Mouse (Mus musculus): ENCODE data around the gene Ttc36. TPM values are rescaled to one million over a fixed set of nuclear protein-coding genes. Genes with fewer than 3 reads are reported as not detected.

Gene Ttc36
- polyA plus RNA-seq (2014; fragmentation: Nextera tagmentation; extraction: Ambion mirVana) = not detected in 2 replicates

DNA sequence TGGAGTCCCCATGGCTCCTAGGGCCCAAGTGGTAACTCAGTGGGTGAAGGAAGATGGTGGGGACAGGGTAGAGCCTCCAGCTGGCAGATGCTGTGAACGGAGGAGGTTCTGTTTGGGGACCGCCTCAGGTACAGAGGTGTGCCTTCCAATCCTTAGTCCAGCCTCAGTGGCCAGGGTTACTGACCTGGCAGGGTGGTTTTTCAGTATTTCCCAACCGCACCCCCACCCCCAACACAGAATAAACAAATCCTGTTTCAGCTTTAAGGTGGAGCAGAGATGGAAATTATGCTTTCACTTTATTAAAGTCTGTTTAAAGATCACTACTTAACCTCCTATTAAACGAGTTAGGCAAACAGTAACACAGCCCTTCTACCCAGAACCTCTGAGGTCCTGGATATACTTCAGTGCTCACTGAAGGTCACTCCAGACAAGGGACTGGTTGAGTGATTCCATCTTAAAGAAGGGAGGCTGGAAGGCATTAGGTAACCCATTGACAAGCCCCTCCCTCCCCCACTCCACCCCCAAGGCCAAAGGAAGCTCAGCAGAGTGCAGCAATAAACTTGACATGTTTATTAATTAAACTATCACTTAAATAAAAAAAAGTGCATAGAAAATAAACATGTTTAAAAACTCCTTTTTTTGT, at the start of gene Ttc36:
Ttc36 (minus strand) TSS at position 265 of the 643 bp plus-strand sequence.
- Histone ChIP-seq H3K27ac (ENCODE audit: low read depth, low read length) (no peak within 1 kb of the TSS), H3K4me3 (ENCODE audit: low read depth, low read length) (no peak within 1 kb of the TSS), H3K9me3 (ENCODE audit: control insufficient read depth, low read length) (no peaks in the 10 kb centered on the region), H3K36me3 (ENCODE audit: control insufficient read depth, insufficient read depth, low read length) (peaks cover 12% of the 10 kb centered on the region), H3K4me1 (ENCODE audit: control insufficient read depth, insufficient read depth, low read length) (peaks cover 7% of the 10 kb centered on the region; the same call in 1 of the 2 replicates), H3K27me3 (ENCODE audit: control insufficient read depth, insufficient read depth, low read length) (peaks cover 6% of the 10 kb centered on the region), H3K4me2 (ENCODE audit: low read depth) (no peak within 1 kb of the TSS), H3K9ac (ENCODE audit: low read length) (no peak within 1 kb of the TSS)
- ATAC-seq (ENCODE audit: insufficient read depth, low FRiP score, low TSS enrichment) (no peak), DNase-seq (ENCODE audit: low spot score) (no peak)
- 73% methylated on average over 4 of the region's 4 CpGs for WGBS

DNA sequence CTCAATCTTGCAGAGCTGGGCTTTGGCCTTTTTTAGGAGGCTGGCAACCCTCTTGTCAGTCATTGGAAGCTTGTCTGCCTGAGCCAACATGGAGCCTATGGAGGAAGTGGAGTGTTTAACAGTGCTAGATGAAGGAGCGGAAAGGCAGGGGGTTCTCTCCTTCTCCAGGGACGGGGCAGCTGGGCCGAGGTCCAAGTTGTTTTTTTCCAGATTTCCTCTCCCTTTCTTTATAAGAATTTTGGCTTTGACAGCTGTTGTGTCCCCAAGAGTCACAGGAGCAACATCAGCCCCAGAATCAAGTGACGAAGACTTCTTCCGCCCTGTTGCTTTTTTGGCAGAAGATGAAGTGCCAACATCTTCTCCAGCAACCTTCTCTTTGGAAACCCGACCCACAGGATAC, 44.6 kb upstream of the Ttc36 start:
- H3K4me1 ChIP-seq (ENCODE audit: control insufficient read depth, insufficient read depth, low read length) = no peaks in the 10 kb centered on the region
- H3K27me3 ChIP-seq (ENCODE audit: control insufficient read depth, insufficient read depth, low read length) = no peaks in the 10 kb centered on the region
- H3K9ac ChIP-seq (ENCODE audit: low read length) = no peak overlapping the region
- H3K36me3 ChIP-seq (ENCODE audit: control insufficient read depth, insufficient read depth, low read length) = peaks cover 18% of the 10 kb centered on the region
- DNase-seq (ENCODE audit: low spot score) (no peak), ATAC-seq (ENCODE audit: insufficient read depth, low FRiP score, low TSS enrichment) (no peak)
- no peak overlapping the region for H3K4me2 ChIP-seq (ENCODE audit: low read depth)
- no peak overlapping the region for H3K4me3 ChIP-seq (ENCODE audit: low read depth, low read length)
- no peak overlapping the region for H3K27ac ChIP-seq (ENCODE audit: low read depth, low read length)
- 96% methylated on average over 6 of the region's 6 CpGs for WGBS
- no peaks in the 10 kb centered on the region for H3K9me3 ChIP-seq (ENCODE audit: control insufficient read depth, low read length)

DNA sequence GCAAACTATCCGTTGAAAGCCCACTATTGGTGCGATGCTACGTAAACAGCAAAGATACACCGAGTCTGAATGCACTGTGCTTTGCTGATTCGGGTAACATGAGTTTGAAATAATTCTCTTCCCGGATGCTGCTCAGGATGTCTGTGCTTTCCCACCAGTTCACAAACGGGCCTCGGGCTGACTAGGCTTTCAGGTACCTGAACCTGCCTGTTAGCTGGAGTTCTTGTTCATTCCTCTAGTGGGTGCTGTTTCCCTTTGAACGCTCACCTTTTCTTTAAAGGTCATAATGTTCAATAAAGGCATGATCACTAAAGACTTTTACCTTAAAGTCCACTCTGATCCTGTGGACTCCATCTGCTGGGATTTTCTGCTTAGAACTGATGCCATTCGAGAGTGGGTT, 38.4 kb upstream of the Ttc36 start:
- no peak overlapping the region for H3K4me2 ChIP-seq (ENCODE audit: low read depth)
- no peaks in the 10 kb centered on the region for H3K9me3 ChIP-seq (ENCODE audit: control insufficient read depth, low read length)
- H3K36me3 ChIP-seq (ENCODE audit: control insufficient read depth, insufficient read depth, low read length) = peaks cover 27% of the 10 kb centered on the region
- ATAC-seq (ENCODE audit: insufficient read depth, low FRiP score, low TSS enrichment) = no peak
- no peak for DNase-seq (ENCODE audit: low spot score)
- H3K9ac ChIP-seq (ENCODE audit: low read length) = no peak overlapping the region
- H3K4me1 ChIP-seq (ENCODE audit: control insufficient read depth, insufficient read depth, low read length) = no peaks in the 10 kb centered on the region
- no peak overlapping the region for H3K27ac ChIP-seq (ENCODE audit: low read depth, low read length)
- 92% methylated on average over 10 of the region's 10 CpGs for WGBS
- no peaks in the 10 kb centered on the region for H3K27me3 ChIP-seq (ENCODE audit: control insufficient read depth, insufficient read depth, low read length)
- H3K4me3 ChIP-seq (ENCODE audit: low read depth, low read length) = no peak overlapping the region

DNA sequence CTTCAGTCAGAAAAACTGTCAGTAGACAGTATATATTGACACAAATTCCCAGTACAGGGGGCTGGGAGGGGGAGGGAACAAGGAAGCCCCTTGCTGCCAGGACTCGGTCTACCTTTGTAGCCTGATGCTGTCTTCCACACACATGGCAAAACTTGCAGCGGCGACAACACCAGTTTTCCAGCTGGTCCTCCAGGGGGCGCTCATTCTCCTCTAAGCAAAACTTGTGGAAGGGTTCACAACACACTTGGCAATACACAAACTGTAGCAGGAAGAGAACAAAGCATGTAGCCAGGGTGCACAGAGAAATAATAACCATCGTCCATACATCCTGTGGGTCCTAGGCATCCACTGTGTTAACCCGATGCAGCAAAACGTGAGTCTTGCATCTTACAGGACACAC, 33.6 kb upstream of the Ttc36 start:
- ATAC-seq (ENCODE audit: insufficient read depth, low FRiP score, low TSS enrichment) = no peak

DNA sequence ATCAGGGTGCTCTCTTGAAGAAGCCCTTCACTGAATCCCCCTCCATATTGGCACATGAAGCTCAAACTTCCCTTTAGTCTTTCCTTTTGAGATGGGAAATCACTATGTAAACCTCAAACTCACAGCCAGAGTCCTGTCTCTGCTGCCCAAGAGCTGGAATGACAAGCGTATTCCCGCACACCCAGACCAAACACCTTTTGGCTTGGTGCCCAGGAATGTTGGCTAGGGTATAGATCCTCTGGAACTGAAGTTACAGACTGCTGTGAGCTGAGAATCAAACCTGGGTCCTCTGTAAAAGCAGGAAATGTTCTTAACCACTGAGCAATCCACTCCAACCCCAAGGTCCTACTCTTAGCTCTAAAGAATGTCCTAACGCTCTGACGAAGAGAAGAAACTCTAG, 29.5 kb upstream of the Ttc36 start:
- no peak for ATAC-seq (ENCODE audit: insufficient read depth, low FRiP score, low TSS enrichment)
- Histone ChIP-seq H3K9me3 (ENCODE audit: control insufficient read depth, low read length) (no peaks in the 10 kb centered on the region), H3K36me3 (ENCODE audit: control insufficient read depth, insufficient read depth, low read length) (peaks cover 33% of the 10 kb centered on the region), H3K4me1 (ENCODE audit: control insufficient read depth, insufficient read depth, low read length) (no peaks in the 10 kb centered on the region), H3K27ac (ENCODE audit: low read depth, low read length) (no peak overlapping the region), H3K4me2 (ENCODE audit: low read depth) (no peak overlapping the region), H3K4me3 (ENCODE audit: low read depth, low read length) (no peak overlapping the region), H3K27me3 (ENCODE audit: control insufficient read depth, insufficient read depth, low read length) (no peaks in the 10 kb centered on the region), H3K9ac (ENCODE audit: low read length) (no peak overlapping the region)
- no peak for DNase-seq (ENCODE audit: low spot score)
- WGBS = 96% methylated on average over 4 of the region's 4 CpGs

More for the DNA sequence above, 33.6 kb upstream of the Ttc36 start:
- H3K4me1 ChIP-seq (ENCODE audit: control insufficient read depth, insufficient read depth, low read length) = no peaks in the 10 kb centered on the region
- H3K27me3 ChIP-seq (ENCODE audit: control insufficient read depth, insufficient read depth, low read length) = no peaks in the 10 kb centered on the region
- H3K27ac ChIP-seq (ENCODE audit: low read depth, low read length) = no peak overlapping the region
- H3K4me2 ChIP-seq (ENCODE audit: low read depth) = no peak overlapping the region
- H3K36me3 ChIP-seq (ENCODE audit: control insufficient read depth, insufficient read depth, low read length) = peaks cover 32% of the 10 kb centered on the region
- DNase-seq (ENCODE audit: low spot score) = peak; percentile 82
- H3K9ac ChIP-seq (ENCODE audit: low read length) = no peak overlapping the region
- no peak overlapping the region for H3K4me3 ChIP-seq (ENCODE audit: low read depth, low read length)
- 59% methylated on average over 7 of the region's 7 CpGs for WGBS
- H3K9me3 ChIP-seq (ENCODE audit: control insufficient read depth, low read length) = no peaks in the 10 kb centered on the region

DNA sequence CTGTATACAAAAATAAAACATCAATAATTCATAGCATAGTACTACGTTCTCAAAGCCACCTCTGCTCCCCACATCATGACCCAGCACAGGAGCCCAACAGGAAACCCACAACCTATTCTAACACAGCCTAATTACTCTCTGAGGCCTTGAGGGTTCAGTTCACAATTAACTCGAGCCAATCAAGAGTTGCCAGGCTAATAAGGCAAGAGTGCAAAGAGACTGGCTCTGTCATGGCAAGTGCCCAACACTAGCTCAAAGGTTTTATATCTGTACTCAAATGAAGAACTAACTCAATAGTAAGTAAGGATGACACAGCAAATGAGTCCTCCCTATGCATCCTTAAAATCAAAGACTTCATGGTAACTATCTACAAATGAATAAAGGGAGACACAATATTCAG, 27.6 kb upstream of the Ttc36 start:
- Histone ChIP-seq H3K36me3 (ENCODE audit: control insufficient read depth, insufficient read depth, low read length) (peaks cover 35% of the 10 kb centered on the region), H3K9me3 (ENCODE audit: control insufficient read depth, low read length) (no peaks in the 10 kb centered on the region), H3K4me1 (ENCODE audit: control insufficient read depth, insufficient read depth, low read length) (no peaks in the 10 kb centered on the region), H3K4me3 (ENCODE audit: low read depth, low read length) (no peak overlapping the region), H3K4me2 (ENCODE audit: low read depth) (no peak overlapping the region), H3K27me3 (ENCODE audit: control insufficient read depth, insufficient read depth, low read length) (no peaks in the 10 kb centered on the region), H3K27ac (ENCODE audit: low read depth, low read length) (no peak overlapping the region), H3K9ac (ENCODE audit: low read length) (no peak overlapping the region)
- DNase-seq (ENCODE audit: low spot score) (no peak), ATAC-seq (ENCODE audit: insufficient read depth, low FRiP score, low TSS enrichment) (no peak)
- WGBS = 88% methylated on average over 2 of the region's 2 CpGs

DNA sequence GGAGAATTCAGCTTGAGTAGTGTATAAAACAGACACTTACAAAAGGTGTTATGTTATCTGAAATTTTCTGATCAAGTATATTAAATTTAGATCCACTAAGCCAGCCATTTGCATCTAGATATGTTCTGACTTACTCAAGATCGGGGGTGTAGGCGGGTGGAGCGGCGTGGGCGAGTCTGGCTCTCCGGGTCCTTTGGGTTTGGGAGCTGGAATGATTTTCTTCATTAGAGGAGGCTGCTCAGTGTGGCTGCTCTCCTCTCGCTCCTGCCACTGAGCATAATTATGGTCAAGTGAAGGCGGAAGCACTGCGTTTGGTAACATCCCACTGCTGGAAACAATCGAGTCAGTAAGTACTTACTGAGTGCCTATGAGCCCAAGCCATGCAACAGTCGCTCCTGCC, 26.1 kb upstream of the Ttc36 start:
- Histone ChIP-seq H3K4me3 (ENCODE audit: low read depth, low read length) (no peak overlapping the region), H3K4me1 (ENCODE audit: control insufficient read depth, insufficient read depth, low read length) (no peaks in the 10 kb centered on the region), H3K9ac (ENCODE audit: low read length) (no peak overlapping the region), H3K9me3 (ENCODE audit: control insufficient read depth, low read length) (no peaks in the 10 kb centered on the region), H3K4me2 (ENCODE audit: low read depth) (no peak overlapping the region), H3K27me3 (ENCODE audit: control insufficient read depth, insufficient read depth, low read length) (no peaks in the 10 kb centered on the region), H3K36me3 (ENCODE audit: control insufficient read depth, insufficient read depth, low read length) (peaks cover 38% of the 10 kb centered on the region), H3K27ac (ENCODE audit: low read depth, low read length) (no peak overlapping the region)
- ATAC-seq (ENCODE audit: insufficient read depth, low FRiP score, low TSS enrichment) = no peak
- DNase-seq (ENCODE audit: low spot score) = no peak
- WGBS = 98% methylated on average over 11 of the region's 11 CpGs

DNA sequence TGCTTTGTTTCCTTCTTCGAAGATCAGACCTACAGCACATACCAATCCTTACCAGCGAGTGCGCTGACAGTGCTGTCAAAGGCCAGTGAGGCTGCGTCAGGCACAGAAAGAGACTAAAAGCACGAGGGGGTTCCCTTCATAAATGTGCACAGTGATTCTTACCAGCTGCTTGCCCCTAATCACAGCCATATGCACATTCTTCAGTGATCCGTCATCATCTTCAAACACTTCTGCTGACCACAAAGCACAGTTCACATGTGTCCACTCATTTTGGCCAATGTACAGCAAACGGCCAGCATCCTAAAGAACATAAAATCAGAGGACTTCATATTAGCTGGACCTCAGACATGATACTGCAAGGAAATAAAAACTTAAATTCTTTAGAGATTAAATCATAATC, 23.8 kb upstream of the Ttc36 start:
- DNase-seq (ENCODE audit: low spot score) (no peak), ATAC-seq (ENCODE audit: insufficient read depth, low FRiP score, low TSS enrichment) (no peak)
- H3K9ac ChIP-seq (ENCODE audit: low read length) = no peak overlapping the region
- peaks cover 38% of the 10 kb centered on the region for H3K36me3 ChIP-seq (ENCODE audit: control insufficient read depth, insufficient read depth, low read length)
- no peak overlapping the region for H3K4me2 ChIP-seq (ENCODE audit: low read depth)
- WGBS = 90% methylated on average over 7 of the region's 7 CpGs
- no peaks in the 10 kb centered on the region for H3K9me3 ChIP-seq (ENCODE audit: control insufficient read depth, low read length)
- no peaks in the 10 kb centered on the region for H3K27me3 ChIP-seq (ENCODE audit: control insufficient read depth, insufficient read depth, low read length)
- no peaks in the 10 kb centered on the region for H3K4me1 ChIP-seq (ENCODE audit: control insufficient read depth, insufficient read depth, low read length)
- H3K4me3 ChIP-seq (ENCODE audit: low read depth, low read length) = no peak overlapping the region
- no peak overlapping the region for H3K27ac ChIP-seq (ENCODE audit: low read depth, low read length)
